Mouse (Mus musculus): ENCODE data around the gene Gdpd5. TPM values are rescaled to one million over a fixed set of nuclear protein-coding genes. Genes with fewer than 3 reads are reported as not detected.

Gdpd5 gene
- polyA plus RNA-seq, 1 experiment: 16.0 TPM

DNA sequence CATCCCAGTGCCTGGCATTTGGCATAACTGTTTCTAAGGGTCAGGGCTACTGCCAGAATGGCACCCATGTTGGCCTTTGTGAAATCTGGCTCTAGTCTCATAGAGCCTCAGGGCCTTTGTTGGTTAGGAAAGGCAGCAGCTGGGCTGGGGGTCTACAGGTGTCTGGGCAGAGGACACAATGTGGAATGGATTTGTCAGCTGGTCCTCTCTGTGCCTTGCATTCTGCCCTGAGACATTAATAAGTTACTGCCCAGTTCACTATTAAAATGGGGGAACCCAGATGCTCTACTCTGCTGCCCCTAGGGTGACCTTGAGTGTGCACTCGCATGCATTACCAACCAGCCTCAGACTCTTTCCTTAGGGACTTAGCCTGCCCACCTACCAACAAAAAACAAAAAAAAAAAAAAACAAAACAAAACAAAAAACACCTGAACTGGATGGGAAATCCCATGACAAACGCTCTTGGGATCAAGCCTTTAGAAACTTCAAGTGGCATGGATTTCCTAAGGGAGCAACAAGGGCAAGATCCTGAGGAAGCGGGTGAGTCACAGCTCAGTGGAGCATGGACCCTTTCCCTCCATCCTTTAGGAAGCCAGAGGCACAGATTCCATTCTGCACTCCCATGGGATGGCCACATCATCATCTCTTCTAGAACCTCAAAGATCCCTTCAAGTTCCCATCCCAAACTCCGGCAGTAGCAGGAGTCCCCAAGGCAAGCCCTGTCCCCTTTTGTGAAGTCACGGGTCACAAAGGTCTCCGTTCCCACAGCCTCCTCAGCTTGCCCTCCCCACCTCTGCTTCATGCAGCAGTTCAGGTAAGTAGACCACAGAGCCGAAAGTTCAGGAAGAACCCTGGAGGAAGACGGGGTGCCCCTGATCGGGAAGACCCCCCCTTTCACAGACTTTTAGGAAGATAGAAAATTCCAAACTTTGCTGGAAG is 31.2 kb upstream of the Gdpd5 start:
- H3K27ac ChIP-seq (ENCODE audit: insufficient read depth, low read depth, low read length): no peak overlapping the region
- no peak for TF ChIP-seq POLR2A (IDR thresholded peaks at IDR 0.05; ENCODE audit: low read depth, low read length)
- TF ChIP-seq CTCF (IDR thresholded peaks at IDR 0.05; ENCODE audit: extremely low read depth, insufficient read length, insufficient replicate concordance, low read depth, low read length): no peak
- 77% methylated on average over 9 of the region's 9 CpGs for WGBS

GRCm38 (mm10) chr7:99351104-99351801 is 30.0 kb upstream of the Gdpd5 start:
- Histone ChIP-seq H3K27me3 (ENCODE audit: control insufficient read depth, insufficient read depth, low read length) (no peaks in the 10 kb centered on the region), H3K27ac (ENCODE audit: insufficient read depth, low read depth, low read length) (peak overlapping the region; percentile 71; the same call in 1 of the 2 replicates), H3K36me3 (ENCODE audit: control insufficient read depth, insufficient read depth, low read length) (no peaks in the 10 kb centered on the region; the same call in 1 of the 2 replicates), H3K4me3 (ENCODE audit: low read depth, low read length) (peak overlapping the region; percentile 70), H3K4me1 (ENCODE audit: control insufficient read depth, insufficient read depth, insufficient read length, low read length) (peaks cover 3% of the 10 kb centered on the region; the same call in 1 of the 2 replicates)
- 73% methylated on average over 12 of the region's 12 CpGs for WGBS
- TF ChIP-seq POLR2A (IDR thresholded peaks at IDR 0.05; ENCODE audit: low read depth, low read length) (no peak), CTCF (IDR thresholded peaks at IDR 0.05; ENCODE audit: extremely low read depth, insufficient read length, insufficient replicate concordance, low read depth, low read length) (no peak)

More for the DNA sequence above, 31.2 kb upstream of the Gdpd5 start:
- peak overlapping the region; percentile 39 for H3K4me3 ChIP-seq (ENCODE audit: low read depth, low read length)
- H3K36me3 ChIP-seq (ENCODE audit: control insufficient read depth, insufficient read depth, low read length): peaks cover 2% of the 10 kb centered on the region; the same call in 1 of the 2 replicates
- H3K27me3 ChIP-seq (ENCODE audit: control insufficient read depth, insufficient read depth, low read length): no peaks in the 10 kb centered on the region
- peaks cover 3% of the 10 kb centered on the region; the same call in 1 of the 2 replicates for H3K4me1 ChIP-seq (ENCODE audit: control insufficient read depth, insufficient read depth, insufficient read length, low read length)

DNA sequence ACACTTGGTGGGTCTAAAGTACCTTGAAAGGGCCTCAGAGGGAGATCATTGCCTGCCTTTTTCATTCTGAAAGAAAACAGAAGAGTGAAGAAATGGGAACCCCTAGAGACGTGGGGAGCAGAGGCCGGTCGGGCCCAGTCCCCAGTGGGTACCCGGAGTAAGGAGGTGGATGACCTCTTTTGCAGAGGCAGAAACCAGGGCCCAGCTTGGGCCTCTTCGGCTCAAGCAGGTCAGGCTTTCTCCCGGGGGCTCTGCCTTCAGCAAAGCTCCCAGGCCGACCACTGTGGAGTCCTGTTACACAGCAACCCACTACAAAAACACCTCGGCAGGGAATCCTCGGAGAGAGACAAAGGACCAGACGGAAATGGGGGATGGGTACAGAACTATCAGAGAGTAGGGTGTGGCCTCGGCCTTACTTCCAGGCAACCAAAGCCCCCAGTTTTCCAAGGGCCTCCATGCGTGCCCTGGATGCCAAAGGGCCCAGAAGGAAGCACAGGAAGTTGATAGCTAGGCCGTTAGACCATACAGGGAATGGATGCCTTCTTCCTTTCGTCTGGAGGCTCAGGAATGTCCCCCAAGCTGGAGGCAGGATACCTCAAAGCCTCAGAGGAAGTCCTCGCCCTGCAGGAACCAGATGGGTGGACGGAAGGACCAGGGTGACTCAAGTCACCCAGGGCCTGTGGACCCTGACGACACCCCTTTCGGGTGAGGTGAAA is 29.3 kb upstream of the Gdpd5 start:
- peaks cover 6% of the 10 kb centered on the region for H3K4me1 ChIP-seq (ENCODE audit: control insufficient read depth, insufficient read depth, insufficient read length, low read length)
- TF ChIP-seq CTCF (IDR thresholded peaks at IDR 0.05; ENCODE audit: extremely low read depth, insufficient read length, insufficient replicate concordance, low read depth, low read length) (no peak), POLR2A (IDR thresholded peaks at IDR 0.05; ENCODE audit: low read depth, low read length) (no peak)
- no peaks in the 10 kb centered on the region for H3K27me3 ChIP-seq (ENCODE audit: control insufficient read depth, insufficient read depth, low read length)
- no peaks in the 10 kb centered on the region; the same call in 1 of the 2 replicates for H3K36me3 ChIP-seq (ENCODE audit: control insufficient read depth, insufficient read depth, low read length)
- peak overlapping the region; percentile 71 for H3K27ac ChIP-seq (ENCODE audit: insufficient read depth, low read depth, low read length)
- 65% methylated on average over 18 of the region's 18 CpGs for WGBS
- H3K4me3 ChIP-seq (ENCODE audit: low read depth, low read length): peak overlapping the region; percentile 70

- 10% methylated on average over 35 of the region's 35 CpGs for WGBS
- peaks cover 11% of the 10 kb centered on the region for H3K4me1 ChIP-seq (ENCODE audit: control insufficient read depth, insufficient read depth, insufficient read length, low read length)
- peak within 1 kb of the TSS; percentile 70 for H3K4me3 ChIP-seq (ENCODE audit: low read depth, low read length)
- peak within 1 kb of the TSS; percentile 71 for H3K27ac ChIP-seq (ENCODE audit: insufficient read depth, low read depth, low read length)
- H3K27me3 ChIP-seq (ENCODE audit: control insufficient read depth, insufficient read depth, low read length): no peaks in the 10 kb centered on the region
- H3K36me3 ChIP-seq (ENCODE audit: control insufficient read depth, insufficient read depth, low read length): no peaks in the 10 kb centered on the region
- TF ChIP-seq CTCF (IDR thresholded peaks at IDR 0.05; ENCODE audit: extremely low read depth, insufficient read length, insufficient replicate concordance, low read depth, low read length): no peak
- peak; percentile 81 for TF ChIP-seq POLR2A (IDR thresholded peaks at IDR 0.05; ENCODE audit: low read depth, low read length)
These were observed 28.5 kb upstream of the Gdpd5 start, which contains the start of gene Serpinh1 for GRCm38 (mm10) chr7:99352526-99353400. Gene Serpinh1, minus strand, starts transcription at chr7:99353239.

DNA sequence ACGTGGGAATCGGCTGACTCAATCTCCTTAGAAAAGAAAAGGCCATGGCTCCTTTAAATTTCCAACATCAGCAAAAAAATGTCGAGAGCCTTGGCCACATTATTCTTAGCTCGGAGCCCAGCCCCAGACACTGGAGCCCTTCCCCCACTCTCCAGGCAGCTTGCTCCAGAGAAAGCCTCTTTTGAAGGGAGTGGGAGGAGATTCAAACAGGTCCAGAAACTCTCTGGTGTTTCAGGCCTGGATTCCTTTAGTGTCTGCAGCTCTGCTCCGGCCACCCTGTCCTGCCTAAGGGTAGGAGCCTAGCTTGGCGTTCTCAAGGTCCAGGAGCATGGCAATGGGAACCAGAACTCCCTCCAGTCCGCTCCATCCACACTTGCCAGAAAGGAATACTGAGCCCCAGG is 25.5 kb upstream of the Gdpd5 start:
- Histone ChIP-seq H3K4me1 (ENCODE audit: control insufficient read depth, insufficient read depth, insufficient read length, low read length) (peaks cover 11% of the 10 kb centered on the region), H3K27ac (ENCODE audit: insufficient read depth, low read depth, low read length) (peak overlapping the region; percentile 85), H3K4me3 (ENCODE audit: low read depth, low read length) (no peak overlapping the region), H3K36me3 (ENCODE audit: control insufficient read depth, insufficient read depth, low read length) (no peaks in the 10 kb centered on the region), H3K27me3 (ENCODE audit: control insufficient read depth, insufficient read depth, low read length) (no peaks in the 10 kb centered on the region)
- WGBS: 62% methylated on average over 7 of the region's 7 CpGs
- no peak for TF ChIP-seq CTCF (IDR thresholded peaks at IDR 0.05; ENCODE audit: extremely low read depth, insufficient read length, insufficient replicate concordance, low read depth, low read length)
- TF ChIP-seq POLR2A (IDR thresholded peaks at IDR 0.05; ENCODE audit: low read depth, low read length): no peak
